Mouse (Mus musculus): Measurements from ENCODE around the gene Gnb1. TPM values are rescaled to one million over a fixed set of nuclear protein-coding genes. Genes with fewer than 3 reads are reported as not detected.
A peak's percentile ranks its signal among the peaks of the same experiment; 100 is the strongest.
"Not testable (repeated sequence)": the region's sequence is repeated elsewhere in the genome, so short reads cannot be mapped to it uniquely, and the experiment has no call there.

Gene Gnb1
- polyA plus RNA-seq, 1 experiment from 2014 or later: 506 TPM

DNA sequence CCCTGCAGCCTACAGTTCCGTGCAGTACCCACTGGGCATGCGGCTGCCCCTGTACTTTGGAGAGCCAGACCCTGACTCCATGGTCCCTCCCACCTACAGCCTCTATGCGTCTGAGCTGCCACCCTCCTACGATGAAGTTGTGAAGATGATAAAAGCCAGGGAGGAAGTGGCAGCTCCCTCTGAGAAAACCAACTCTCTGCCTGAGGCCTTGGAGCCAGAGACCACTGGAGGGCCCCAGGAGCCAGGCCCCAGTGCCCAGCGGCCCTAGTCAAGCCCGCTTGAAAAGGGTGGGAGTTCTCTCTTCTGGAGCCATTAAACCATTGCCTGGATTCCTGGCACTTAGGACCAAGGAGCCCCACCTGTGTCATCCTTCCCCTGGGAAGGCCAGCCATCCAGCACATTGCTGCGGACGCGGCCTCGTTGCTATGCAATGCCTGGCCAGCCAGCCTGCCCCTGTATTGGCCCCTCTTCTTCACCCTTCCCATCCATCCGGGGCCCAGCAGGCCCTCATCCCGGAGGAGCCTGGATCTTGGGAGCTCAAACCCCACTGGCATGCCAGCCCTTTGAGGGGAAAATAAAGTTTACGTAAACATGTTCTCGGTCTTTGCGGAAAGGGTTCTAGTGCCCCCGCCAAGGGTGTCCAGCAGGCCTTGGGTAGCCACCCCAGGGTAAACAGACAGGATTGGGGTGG is 20.8 kb upstream of the Gnb1 start:
- no peak overlapping the region for H3K9ac ChIP-seq

GRCm38 (mm10) chr4:155470997-155471396 is 20.2 kb upstream of the Gnb1 start:
- WGBS: 80% methylated on average over 7 of the region's 7 CpGs

More for the DNA sequence above, 20.8 kb upstream of the Gnb1 start:
- Histone ChIP-seq H3K36me3 (no peaks in the 10 kb centered on the region), H3K4me1 (peaks cover 7% of the 10 kb centered on the region), H3K27ac (no peak overlapping the region), H3K9me3 (no peaks in the 10 kb centered on the region), H3K27me3 (peaks cover 26% of the 10 kb centered on the region), H3K4me2 (replicated peaks) (no peak overlapping the region), H3K4me3 (no peak overlapping the region)
- ATAC-seq (ENCODE audit: low FRiP score, low read depth): no peak
- 81% methylated on average over 16 of the region's 16 CpGs for WGBS

DNA sequence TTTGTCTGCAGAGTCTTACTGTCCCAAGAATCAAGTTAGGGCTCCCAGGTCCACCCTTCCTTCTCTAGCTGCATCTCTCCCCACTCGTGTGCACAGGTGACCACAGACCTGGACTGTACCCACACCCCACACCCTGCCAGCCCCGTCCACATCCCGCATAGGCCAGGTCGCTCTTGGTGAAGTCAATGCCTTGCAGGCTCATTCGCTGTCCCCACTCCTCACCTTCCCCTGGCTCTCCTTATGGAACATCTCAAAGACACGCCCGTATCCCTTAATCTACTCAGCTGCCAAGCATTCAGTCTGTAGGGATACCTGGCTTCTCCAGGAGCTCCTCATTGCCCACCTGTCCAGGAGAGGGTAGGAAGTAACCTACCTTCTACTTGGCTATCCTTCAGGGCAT is 19.8 kb upstream of the Gnb1 start:
- 90% methylated on average over 7 of the region's 7 CpGs for WGBS
- no peak overlapping the region for H3K9ac ChIP-seq
- no peak for ATAC-seq (ENCODE audit: low FRiP score, low read depth)
- no peaks in the 10 kb centered on the region for H3K36me3 ChIP-seq
- no peak overlapping the region for H3K4me2 ChIP-seq (replicated peaks)
- no peak overlapping the region for H3K27ac ChIP-seq
- H3K9me3 ChIP-seq: no peaks in the 10 kb centered on the region
- H3K4me3 ChIP-seq: no peak overlapping the region
- peaks cover 7% of the 10 kb centered on the region for H3K4me1 ChIP-seq
- peaks cover 26% of the 10 kb centered on the region for H3K27me3 ChIP-seq

More at GRCm38 (mm10) chr4:155470997-155471396, 20.2 kb upstream of the Gnb1 start:
- Histone ChIP-seq H3K36me3 (no peaks in the 10 kb centered on the region), H3K4me2 (replicated peaks) (no peak overlapping the region), H3K27ac (no peak overlapping the region), H3K9me3 (no peaks in the 10 kb centered on the region), H3K27me3 (peaks cover 26% of the 10 kb centered on the region), H3K4me1 (peaks cover 7% of the 10 kb centered on the region), H3K4me3 (no peak overlapping the region), H3K9ac (no peak overlapping the region)
- ATAC-seq (ENCODE audit: low FRiP score, low read depth): no peak

DNA sequence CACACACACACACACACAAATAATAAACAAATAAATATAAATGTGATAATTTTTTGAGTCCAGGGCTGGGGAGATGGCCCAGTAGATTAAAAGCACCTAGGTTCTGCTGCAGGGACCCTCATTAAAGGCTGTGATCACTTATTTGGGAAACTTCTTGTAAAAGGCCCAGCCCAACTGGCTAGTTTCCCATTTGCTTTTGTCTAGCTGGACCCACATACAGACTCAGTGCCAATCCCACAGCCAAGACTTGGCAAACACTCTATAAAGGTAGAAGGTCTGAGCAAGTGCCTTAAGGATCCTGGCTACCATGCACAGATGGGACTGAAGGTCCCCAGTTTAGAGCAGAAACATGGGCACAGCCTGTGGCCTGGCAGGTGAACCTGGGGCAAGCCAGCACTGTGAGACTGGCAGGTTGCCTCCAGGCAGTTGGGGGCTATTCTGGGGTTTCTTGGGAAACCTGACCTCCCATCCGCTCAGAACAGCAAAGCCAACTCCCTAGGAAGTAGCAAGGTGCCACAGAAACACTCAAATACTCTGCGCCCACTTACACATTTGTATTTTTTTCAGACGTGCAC is 18.4 kb upstream of the Gnb1 start:
- H3K27me3 ChIP-seq: peaks cover 26% of the 10 kb centered on the region
- no peak for ATAC-seq (ENCODE audit: low FRiP score, low read depth)
- H3K9ac ChIP-seq: no peak overlapping the region
- H3K4me1 ChIP-seq: peaks cover 7% of the 10 kb centered on the region
- no peak overlapping the region for H3K4me2 ChIP-seq (replicated peaks)
- H3K9me3 ChIP-seq: no peaks in the 10 kb centered on the region
- H3K4me3 ChIP-seq: no peak overlapping the region
- H3K36me3 ChIP-seq: no peaks in the 10 kb centered on the region
- 77% methylated on average over 3 of the region's 3 CpGs for WGBS
- H3K27ac ChIP-seq: no peak overlapping the region

DNA sequence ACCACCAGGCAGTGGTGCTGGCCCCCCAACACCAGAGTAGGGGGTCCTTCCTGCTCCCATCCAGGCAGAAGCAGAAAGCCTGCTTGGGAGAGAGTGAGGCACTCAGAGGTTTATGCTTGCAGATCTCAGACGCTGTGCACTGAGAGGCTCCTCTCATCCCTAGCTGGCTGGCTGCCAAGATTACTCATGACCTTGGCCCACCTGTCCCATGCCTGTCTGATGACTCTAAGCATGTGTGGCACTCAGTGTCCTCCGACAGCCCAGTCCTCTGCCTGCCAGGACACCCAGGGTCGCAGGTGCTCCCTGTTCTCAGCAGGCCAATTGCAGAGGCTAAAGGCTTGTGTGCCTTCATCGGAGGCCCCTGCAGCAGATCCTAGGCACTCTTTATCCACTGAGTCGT is 17.8 kb upstream of the Gnb1 start:
- peaks cover 26% of the 10 kb centered on the region for H3K27me3 ChIP-seq
- H3K27ac ChIP-seq: no peak overlapping the region
- no peak overlapping the region for H3K4me3 ChIP-seq
- H3K9me3 ChIP-seq: no peaks in the 10 kb centered on the region
- peak; percentile 33; the same call in 1 of the 2 replicates for ATAC-seq (ENCODE audit: low FRiP score, low read depth)
- 58% methylated on average over 5 of the region's 5 CpGs for WGBS
- no peak overlapping the region for H3K9ac ChIP-seq
- H3K4me1 ChIP-seq: peaks cover 7% of the 10 kb centered on the region
- no peak overlapping the region for H3K4me2 ChIP-seq (replicated peaks)
- H3K36me3 ChIP-seq: no peaks in the 10 kb centered on the region

DNA sequence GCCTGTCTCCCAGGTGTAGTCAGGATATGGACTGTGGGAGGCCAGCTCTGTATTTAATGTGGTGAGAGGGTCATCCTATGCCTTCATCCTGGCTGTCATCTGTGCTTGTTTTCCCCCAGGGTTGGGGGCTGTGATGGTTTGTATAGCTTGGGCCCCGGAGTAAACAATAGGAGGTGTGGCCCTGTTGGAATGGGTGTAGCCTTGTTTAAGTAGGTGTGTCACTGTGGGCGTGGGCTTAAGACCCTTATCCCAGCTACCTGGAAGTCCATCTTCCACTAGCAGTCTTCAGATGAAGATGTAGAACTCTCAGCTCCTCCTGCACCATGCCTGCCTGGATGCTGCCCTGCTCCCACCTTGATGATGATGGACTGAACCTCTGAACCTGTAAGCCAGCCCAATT is 17.4 kb upstream of the Gnb1 start:
- not testable (repeated sequence) for H3K9ac ChIP-seq; H3K4me2 ChIP-seq (replicated peaks); H3K9me3 ChIP-seq; H3K4me1 ChIP-seq; H3K4me3 ChIP-seq; H3K36me3 ChIP-seq; H3K27ac ChIP-seq; ATAC-seq (ENCODE audit: low FRiP score, low read depth)
- 68% methylated on average over 2 of the region's 2 CpGs for WGBS
- peaks cover 26% of the 10 kb centered on the region for H3K27me3 ChIP-seq

- peaks cover 4% of the 10 kb centered on the region; the same call in 1 of the 2 replicates for H3K27me3 ChIP-seq
- 23% methylated on average over 28 of the region's 28 CpGs for WGBS
- 0 out of 2 replicates have a peak overlapping the region, but pooled peaks have one; percentile 35 for H3K9ac ChIP-seq
- H3K4me2 ChIP-seq (replicated peaks): peak overlapping the region; percentile 50
- no peaks in the 10 kb centered on the region for H3K9me3 ChIP-seq
- peak overlapping the region; percentile 22 for H3K4me3 ChIP-seq
- H3K4me1 ChIP-seq: peaks cover 4% of the 10 kb centered on the region; the same call in 1 of the 2 replicates
- ATAC-seq (ENCODE audit: low FRiP score, low read depth): peak; percentile 66
- H3K36me3 ChIP-seq: no peaks in the 10 kb centered on the region
- no peak overlapping the region for H3K27ac ChIP-seq
These were observed 9.6 kb upstream of the Gnb1 start for GRCm38 (mm10) chr4:155481381-155482124.

DNA sequence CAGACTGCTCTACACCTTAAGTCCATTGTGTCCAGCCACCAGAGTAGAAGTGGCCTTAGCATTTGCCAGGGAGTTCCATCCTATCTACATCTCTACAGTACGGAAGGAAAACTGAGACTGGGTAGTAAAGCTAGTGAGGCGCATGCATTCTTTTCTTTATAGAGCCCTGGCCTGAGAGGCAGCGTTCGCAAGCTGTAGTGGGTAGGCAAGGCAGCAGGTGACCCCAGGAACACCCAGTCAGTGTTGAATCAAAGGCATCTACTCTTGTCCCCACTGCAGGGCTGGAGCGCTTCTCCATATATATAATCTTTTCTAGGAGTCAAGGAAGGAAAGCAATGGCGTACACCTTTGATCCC is 9.1 kb upstream of the Gnb1 start:
- peaks cover 4% of the 10 kb centered on the region; the same call in 1 of the 2 replicates for H3K4me1 ChIP-seq
- peaks cover 4% of the 10 kb centered on the region; the same call in 1 of the 2 replicates for H3K27me3 ChIP-seq
- H3K27ac ChIP-seq: no peak overlapping the region
- no peaks in the 10 kb centered on the region for H3K36me3 ChIP-seq
- no peak for ATAC-seq (ENCODE audit: low FRiP score, low read depth)
- WGBS: 91% methylated on average over 6 of the region's 6 CpGs
- no peaks in the 10 kb centered on the region for H3K9me3 ChIP-seq
- H3K4me3 ChIP-seq: no peak overlapping the region
- no peak overlapping the region for H3K9ac ChIP-seq
- no peak overlapping the region for H3K4me2 ChIP-seq (replicated peaks)

GRCm38 (mm10) chr4:155482733-155483540 is 8.2 kb upstream of the Gnb1 start:
- Histone ChIP-seq H3K4me3 (no peak overlapping the region), H3K27me3 (peaks cover 4% of the 10 kb centered on the region; the same call in 1 of the 2 replicates), H3K4me1 (peaks cover 9% of the 10 kb centered on the region), H3K27ac (no peak overlapping the region), H3K36me3 (no peaks in the 10 kb centered on the region), H3K4me2 (replicated peaks) (no peak overlapping the region), H3K9ac (no peak overlapping the region; the same call in 1 of the 2 replicates), H3K9me3 (no peaks in the 10 kb centered on the region)
- 59% methylated on average over 8 of the region's 8 CpGs for WGBS
- no peak for ATAC-seq (ENCODE audit: low FRiP score, low read depth)

DNA sequence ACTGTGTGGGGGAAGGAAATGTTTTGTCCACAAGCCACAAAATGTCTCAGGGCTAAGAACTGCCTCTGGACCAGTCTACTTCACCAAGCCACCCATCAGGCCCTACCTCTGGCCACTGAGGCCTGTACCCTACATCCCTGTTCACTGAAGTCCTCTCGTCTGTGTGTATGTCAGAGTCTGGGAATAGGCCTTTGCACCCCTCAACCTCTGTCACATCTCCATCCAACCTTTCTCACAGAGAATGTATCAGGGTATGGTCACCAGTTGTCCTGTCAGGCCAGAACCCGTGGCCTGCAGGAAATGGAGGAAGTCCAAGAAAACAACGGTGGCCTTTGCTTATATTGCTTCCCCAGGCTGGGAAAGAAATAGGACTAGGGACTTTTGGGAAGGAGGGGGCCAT is 5.6 kb upstream of the Gnb1 start:
- 79% methylated on average over 3 of the region's 3 CpGs for WGBS
- ATAC-seq (ENCODE audit: low FRiP score, low read depth): no peak
- no peak overlapping the region for H3K4me2 ChIP-seq (replicated peaks)
- peaks cover 4% of the 10 kb centered on the region; the same call in 1 of the 2 replicates for H3K27me3 ChIP-seq
- H3K9me3 ChIP-seq: no peaks in the 10 kb centered on the region
- peaks cover 31% of the 10 kb centered on the region for H3K4me1 ChIP-seq
- no peak overlapping the region for H3K27ac ChIP-seq
- no peak overlapping the region for H3K9ac ChIP-seq
- H3K36me3 ChIP-seq: no peaks in the 10 kb centered on the region
- H3K4me3 ChIP-seq: no peak overlapping the region

- 22% methylated on average over 3 of the region's 3 CpGs for WGBS
- Histone ChIP-seq H3K36me3 (no peaks in the 10 kb centered on the region), H3K27ac (peak overlapping the region; percentile 74; the same call in 1 of the 2 replicates), H3K4me1 (peaks cover 31% of the 10 kb centered on the region), H3K4me3 (no peak overlapping the region), H3K9me3 (no peaks in the 10 kb centered on the region), H3K4me2 (replicated peaks) (peak overlapping the region; percentile 21; the same call in 1 of the 2 replicates), H3K27me3 (no peaks in the 10 kb centered on the region), H3K9ac (peak overlapping the region; percentile 50; the same call in 1 of the 2 replicates)
- no peak for ATAC-seq (ENCODE audit: low FRiP score, low read depth)
These were observed 3.4 kb upstream of the Gnb1 start for GRCm38 (mm10) chr4:155487746-155488145.
